Mouse (Mus musculus) E14TG2a.4 (cell line): ENCODE data around the gene Glis1.

Experiments
- CTCF ChIP-seq: conservative IDR thresholded peaks from 2 replicates; pipeline ENCODE4 v1.5.1; 2014; ENCODE audit warnings: low read length
- NANOG ChIP-seq: IDR thresholded peaks from 2 replicates; pipeline ENCODE4 v1.6.1; 2014; ENCODE audit warnings: borderline replicate concordance, low read length, mixed read lengths

GRCm38 (mm10) chr4:107443621-107444020 is 9.2 kb downstream of the Glis1 start:
- no peak for TF ChIP-seq CTCF
- no peak for TF ChIP-seq NANOG
